Mouse (Mus musculus): ENCODE measurements around the gene Gm5089. TPM values are rescaled to one million over a fixed set of nuclear protein-coding genes. Genes with fewer than 3 reads are reported as not detected.

The Gm5089 gene
- polyA plus RNA-seq, 1 experiment from 2014 or later, result 0.47 TPM

- no peaks in the 10 kb centered on the region for H3K36me3 ChIP-seq (ENCODE audit: control insufficient read depth, insufficient read depth)
- ATAC-seq, result no peak
- no peak overlapping the region for H3K27ac ChIP-seq (ENCODE audit: low read length)
- no peak overlapping the region for H3K9ac ChIP-seq (replicated peaks; ENCODE audit: low read depth, low read length)
- H3K4me2 ChIP-seq (ENCODE audit: low read length), result no peak overlapping the region
- WGBS, result 85% methylated on average over 5 of the region's 5 CpGs
- peaks cover 12% of the 10 kb centered on the region for H3K27me3 ChIP-seq (replicated peaks; ENCODE audit: control insufficient read depth, insufficient read depth, low read length)
- no peaks in the 10 kb centered on the region for H3K9me3 ChIP-seq (ENCODE audit: control insufficient read depth, low read length)
- peaks cover 17% of the 10 kb centered on the region for H3K4me1 ChIP-seq (replicated peaks; ENCODE audit: control insufficient read depth, insufficient read depth, low read length)
- H3K4me3 ChIP-seq (replicated peaks; ENCODE audit: low read length), result no peak overlapping the region
Observed at GRCm38 (mm10) chr14:122387781-122388180, 63.1 kb downstream of the Gm5089 start.

DNA sequence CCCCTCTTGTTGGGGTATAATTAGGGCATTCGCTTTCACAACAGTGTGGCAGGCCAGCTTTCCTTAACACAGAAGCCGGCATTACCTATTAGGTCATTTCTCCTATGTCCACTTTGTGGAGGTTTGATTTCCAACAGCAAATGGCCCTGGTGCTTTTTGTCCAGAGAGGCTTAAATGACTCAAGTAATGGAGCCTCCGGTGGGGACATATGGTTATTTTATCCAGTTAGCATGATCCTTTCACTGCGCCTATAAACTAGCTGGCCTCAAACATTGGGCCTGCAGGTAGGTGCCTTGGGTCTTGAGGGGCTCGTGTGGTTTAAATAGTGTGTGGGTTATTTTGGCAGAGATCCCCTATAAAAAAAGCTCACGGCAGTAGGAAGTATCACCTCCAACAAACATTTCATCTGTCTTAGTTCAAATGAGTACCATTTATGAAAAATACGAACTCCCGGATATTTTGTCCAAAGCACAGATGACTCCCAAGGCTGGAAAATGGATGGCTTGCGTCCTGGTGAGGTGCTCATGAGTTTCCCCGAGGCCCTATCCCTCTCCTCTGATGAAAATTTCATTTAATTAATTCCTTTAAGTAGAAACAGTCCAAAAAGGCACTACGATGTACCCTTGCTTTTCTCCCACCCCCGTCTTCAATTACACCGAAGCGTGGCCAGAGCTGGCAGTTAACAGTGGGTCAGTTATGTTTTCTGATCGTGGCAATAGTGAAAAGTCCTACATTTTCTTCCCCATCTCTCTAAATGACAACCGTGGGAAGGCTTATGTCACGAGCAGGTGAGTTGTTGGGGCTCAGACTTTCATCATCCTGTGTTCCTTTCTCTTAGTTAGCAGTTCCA, 64.4 kb downstream of the Gm5089 start:
- Histone ChIP-seq H3K27ac (ENCODE audit: low read length) (no peak overlapping the region), H3K36me3 (ENCODE audit: control insufficient read depth, insufficient read depth) (no peaks in the 10 kb centered on the region), H3K4me3 (replicated peaks; ENCODE audit: low read length) (no peak overlapping the region), H3K4me2 (ENCODE audit: low read length) (no peak overlapping the region), H3K9ac (replicated peaks; ENCODE audit: low read depth, low read length) (no peak overlapping the region), H3K4me1 (replicated peaks; ENCODE audit: control insufficient read depth, insufficient read depth, low read length) (peaks cover 17% of the 10 kb centered on the region), H3K27me3 (replicated peaks; ENCODE audit: control insufficient read depth, insufficient read depth, low read length) (peaks cover 12% of the 10 kb centered on the region), H3K9me3 (ENCODE audit: control insufficient read depth, low read length) (no peaks in the 10 kb centered on the region)
- ATAC-seq, result no peak
- WGBS, result 79% methylated on average over 17 of the region's 17 CpGs

DNA sequence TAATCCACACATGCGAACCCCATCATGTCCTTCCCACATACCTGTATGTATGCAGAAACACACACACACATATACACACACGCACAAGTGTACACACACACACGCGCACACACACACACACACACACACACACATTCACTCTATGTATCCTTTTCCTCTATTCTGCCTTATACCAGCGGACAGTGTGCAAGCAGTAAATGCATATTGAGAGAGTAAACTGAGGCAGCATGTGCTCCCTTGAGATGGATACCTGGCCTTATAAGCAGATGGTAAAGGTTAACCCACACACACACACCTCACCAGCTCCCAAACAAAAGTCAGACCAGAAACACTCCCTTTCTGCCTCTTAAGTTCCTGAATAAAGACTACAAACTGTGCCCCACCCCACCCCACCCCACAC, 65.2 kb downstream of the Gm5089 start:
- ATAC-seq, result no peak
- H3K4me1 ChIP-seq (replicated peaks; ENCODE audit: control insufficient read depth, insufficient read depth, low read length), result peaks cover 17% of the 10 kb centered on the region

DNA sequence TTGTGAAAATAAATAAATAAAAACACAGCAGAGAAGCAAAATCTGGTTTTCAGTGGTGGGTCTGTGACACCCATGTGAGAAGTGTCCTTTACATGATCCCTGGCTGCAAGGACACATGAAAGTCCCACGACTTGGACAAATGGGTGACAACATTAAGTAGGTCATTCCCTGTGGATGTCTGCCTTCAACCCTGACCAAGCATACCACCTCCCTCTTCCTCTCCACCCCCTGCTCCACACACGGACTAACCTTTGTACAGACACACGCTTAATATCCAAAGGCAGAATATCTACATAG, 65.7 kb downstream of the Gm5089 start:
- Histone ChIP-seq H3K4me3 (replicated peaks; ENCODE audit: low read length) (no peak overlapping the region), H3K9me3 (ENCODE audit: control insufficient read depth, low read length) (no peaks in the 10 kb centered on the region), H3K36me3 (ENCODE audit: control insufficient read depth, insufficient read depth) (no peaks in the 10 kb centered on the region), H3K27ac (ENCODE audit: low read length) (no peak overlapping the region), H3K27me3 (replicated peaks; ENCODE audit: control insufficient read depth, insufficient read depth, low read length) (peaks cover 12% of the 10 kb centered on the region), H3K9ac (replicated peaks; ENCODE audit: low read depth, low read length) (no peak overlapping the region), H3K4me1 (replicated peaks; ENCODE audit: control insufficient read depth, insufficient read depth, low read length) (peaks cover 17% of the 10 kb centered on the region), H3K4me2 (ENCODE audit: low read length) (no peak overlapping the region)
- 69% methylated on average over 3 of the region's 3 CpGs for WGBS
- ATAC-seq, result no peak

More for the DNA sequence above, 65.2 kb downstream of the Gm5089 start:
- Histone ChIP-seq H3K27ac (ENCODE audit: low read length) (no peak overlapping the region), H3K9me3 (ENCODE audit: control insufficient read depth, low read length) (no peaks in the 10 kb centered on the region), H3K9ac (replicated peaks; ENCODE audit: low read depth, low read length) (no peak overlapping the region), H3K4me3 (replicated peaks; ENCODE audit: low read length) (no peak overlapping the region), H3K27me3 (replicated peaks; ENCODE audit: control insufficient read depth, insufficient read depth, low read length) (peaks cover 12% of the 10 kb centered on the region), H3K4me2 (ENCODE audit: low read length) (no peak overlapping the region), H3K36me3 (ENCODE audit: control insufficient read depth, insufficient read depth) (no peaks in the 10 kb centered on the region)
- WGBS, result 95% methylated on average over 5 of the region's 5 CpGs

Other genes with a start within 250 kb of the Gm5089 start
- 5.5 and 8.7 TPM in 2 replicates for gene Zic5, start 14.6 kb upstream of the Gm5089 start, polyA plus RNA-seq (2015; fragmentation: Nextera tagmentation; extraction: Ambion mirVana)
- 4.4 and 5.6 TPM in 2 replicates for gene Zic2, start 24.3 kb upstream of the Gm5089 start, polyA plus RNA-seq (2015; fragmentation: Nextera tagmentation; extraction: Ambion mirVana)
- 0.16 and 0.41 TPM in 2 replicates for gene Gm10837, start 39.5 kb upstream of the Gm5089 start, polyA plus RNA-seq (2015; fragmentation: Nextera tagmentation; extraction: Ambion mirVana)
- gene Pcca, start 83.2 kb upstream of the Gm5089 start, polyA plus RNA-seq (2015; fragmentation: Nextera tagmentation; extraction: Ambion mirVana), result 22.8 and 25.3 TPM in 2 replicates

Data from forebrain, embryonic 16.5 days (tissue).